Mouse (Mus musculus) adrenal gland, adult 2 months (tissue): ENCODE measurements around the gene Chrna4. TPM values are rescaled to one million over a fixed set of nuclear protein-coding genes. Genes with fewer than 3 reads are reported as not detected.

Source experiments
- DNase-seq: peaks from one replicate; pipeline ENCODE4 v3.0.0; 2021
- long read RNA-seq: library from polyadenylated mRNA; stranded (forward); transcript quantifications from one replicate; pipeline ENCODE4 v2.0.0, GENCODE M21; 2021
- polyA plus RNA-seq: library from polyadenylated mRNA; depleted of rRNA; stranded (reverse); fragments of >200 nt; gene quantifications from 2 replicates; pipeline ENCODE4 v1.2.3, GENCODE M21; 2012; rRNA removed
- total RNA-seq, 2 experiments: library from RNA; stranded (reverse); gene quantifications; 2 replicates each; pipeline ENCODE4 v1.2.3; 2021

Gene Chrna4
- 10 to 100 TPM in 1 of 2 experiments, 1 to 10 TPM in 1; 6.5 to 35.4 TPM for total RNA-seq
- polyA plus RNA-seq = 8.9 and 13.8 TPM in 2 replicates
- long read RNA-seq = 0 reads

- peak; percentile 88 for DNase-seq
Measured at GRCm38 (mm10) chr2:181043437-181043836, at the start of gene Chrna4. Chrna4 (minus strand) TSS chr2:181043546.

GRCm38 (mm10) chr2:181090123-181090522 is 46.8 kb upstream of the Chrna4 start:
- DNase-seq = no peak

DNA sequence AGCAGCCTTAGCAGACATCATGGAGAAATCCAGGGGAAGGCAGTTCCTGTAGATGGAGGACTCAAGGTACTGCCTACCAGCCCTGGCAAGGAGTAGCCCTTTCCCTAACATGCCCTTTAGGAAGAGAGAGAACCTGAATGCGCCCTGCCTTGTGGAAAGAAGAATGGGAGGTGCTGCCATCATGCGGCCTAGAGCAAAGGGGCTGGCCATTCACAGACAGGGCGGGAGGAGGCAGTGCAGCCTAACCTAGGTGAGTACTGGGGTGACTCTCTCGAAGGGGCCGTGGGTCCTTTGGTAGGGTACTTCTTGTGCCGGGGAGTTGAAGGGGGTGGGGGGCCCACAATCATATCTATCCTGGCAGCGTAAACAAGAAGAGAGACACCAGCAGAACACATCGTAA is 41.7 kb upstream of the Chrna4 start:
- DNase-seq = no peak

GRCm38 (mm10) chr2:181083945-181084344 is 40.6 kb upstream of the Chrna4 start:
- no peak for DNase-seq

GRCm38 (mm10) chr2:181080886-181081285 is 37.5 kb upstream of the Chrna4 start:
- DNase-seq = no peak

- no peak for DNase-seq
Measured at GRCm38 (mm10) chr2:181079518-181079917, 36.2 kb upstream of the Chrna4 start.

- DNase-seq = no peak
Measured at GRCm38 (mm10) chr2:181078908-181079307, 35.6 kb upstream of the Chrna4 start.

- DNase-seq = no peak
Measured at GRCm38 (mm10) chr2:181075501-181075900, 32.2 kb upstream of the Chrna4 start.

DNA sequence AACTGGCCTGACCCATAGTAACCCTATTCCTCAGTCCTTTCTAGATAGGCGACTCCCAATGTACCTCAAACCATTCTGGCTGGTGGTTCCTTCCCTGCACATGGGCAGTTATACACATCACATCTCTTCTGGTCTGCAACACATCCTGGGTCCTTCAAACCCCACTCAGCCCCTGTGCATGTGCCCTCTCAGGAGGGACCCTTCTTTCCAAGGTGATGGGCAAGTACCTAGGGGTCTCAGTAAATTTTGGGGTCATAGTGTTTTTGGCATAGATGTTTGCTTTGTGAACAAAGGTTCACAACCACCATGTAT is 29.0 kb upstream of the Chrna4 start:
- no peak for DNase-seq

GRCm38 (mm10) chr2:181071706-181072402 is 28.5 kb upstream of the Chrna4 start:
- DNase-seq = peak; percentile 81

DNA sequence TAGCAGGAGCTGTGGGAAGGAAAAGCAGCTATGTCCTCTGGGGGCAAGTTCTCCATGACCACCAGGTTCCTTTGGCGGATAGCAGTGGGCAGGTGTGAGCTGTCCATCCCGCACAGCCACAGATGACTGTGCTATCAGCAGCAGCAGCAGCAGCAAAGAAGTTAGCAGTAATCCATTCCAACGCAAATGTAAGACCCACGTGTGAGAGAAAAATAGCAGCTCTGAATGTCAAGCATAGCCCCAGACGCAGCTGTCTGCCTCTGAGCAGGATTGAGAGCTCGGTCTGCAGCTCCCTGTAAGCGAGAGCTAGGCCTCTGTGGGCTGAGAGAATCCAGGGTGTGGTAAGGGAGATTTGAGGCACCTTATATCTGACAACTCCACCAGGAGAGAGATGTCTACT is 26.8 kb upstream of the Chrna4 start:
- no peak for DNase-seq

GRCm38 (mm10) chr2:181068499-181068898 is 25.2 kb upstream of the Chrna4 start:
- no peak for DNase-seq

GRCm38 (mm10) chr2:181065827-181066226 is 22.5 kb upstream of the Chrna4 start:
- no peak for DNase-seq

DNA sequence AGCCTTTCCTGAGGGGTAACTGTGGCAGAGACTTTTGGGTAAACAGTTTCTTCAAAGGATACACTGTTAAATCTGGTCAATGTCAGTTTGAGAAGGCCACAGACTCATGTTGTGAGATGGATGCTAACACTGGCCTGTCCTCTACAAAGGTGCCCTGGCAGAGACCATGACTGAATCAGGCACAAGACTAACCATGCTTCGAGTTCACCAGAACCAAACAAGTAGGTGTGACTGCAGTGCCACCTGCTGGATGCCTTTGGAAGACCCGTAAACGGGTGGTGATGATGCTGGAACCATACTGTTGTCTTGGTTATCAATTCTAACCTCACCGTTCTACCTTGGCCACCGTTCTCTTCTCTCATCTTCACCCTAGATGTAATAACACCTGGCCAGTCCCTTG is 16.8 kb upstream of the Chrna4 start:
- peak; percentile 82 for DNase-seq

DNA sequence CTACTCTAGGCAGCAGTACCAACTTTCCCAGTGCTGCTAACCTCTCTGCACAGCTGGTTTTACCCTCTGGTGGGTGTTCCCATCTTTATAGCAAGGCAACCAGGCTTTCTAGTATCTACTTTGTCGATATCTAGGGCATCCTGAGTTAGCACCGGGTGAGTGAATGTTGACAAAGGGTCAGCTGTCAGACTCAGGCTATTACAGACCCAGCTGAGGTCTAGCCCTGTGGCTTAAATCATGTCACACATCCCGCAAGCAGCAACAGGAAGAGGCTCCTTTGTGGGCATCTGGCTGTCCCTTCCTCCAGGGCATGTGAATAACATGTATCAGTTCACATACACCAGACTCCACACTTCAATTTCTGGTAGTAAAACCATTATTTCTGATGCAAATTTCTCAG is 14.8 kb upstream of the Chrna4 start:
- DNase-seq = no peak

- no peak for DNase-seq
Measured at GRCm38 (mm10) chr2:181057341-181057740, 14.0 kb upstream of the Chrna4 start.

DNA sequence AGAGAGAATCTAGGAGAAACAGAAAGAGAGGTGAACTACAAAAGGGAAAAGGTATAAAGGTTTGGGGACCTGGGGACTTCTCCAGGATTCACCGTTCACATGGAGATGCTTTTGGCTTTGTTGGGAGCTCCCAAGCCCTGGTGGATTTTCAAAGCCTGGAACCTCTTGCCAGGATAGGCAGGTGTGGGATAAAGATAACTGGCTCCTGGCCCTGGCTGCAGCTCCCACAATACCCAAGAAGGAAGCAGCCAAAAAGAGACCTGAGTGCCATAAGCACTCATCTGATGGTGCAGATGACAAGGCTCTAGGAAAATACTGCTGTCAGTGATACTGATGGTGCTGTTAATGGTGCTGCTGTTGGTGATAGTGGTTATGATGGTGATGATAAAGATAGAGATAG is 8.8 kb upstream of the Chrna4 start:
- no peak for DNase-seq

GRCm38 (mm10) chr2:181048986-181049385 is 5.6 kb upstream of the Chrna4 start:
- DNase-seq = peak; percentile 32

DNA sequence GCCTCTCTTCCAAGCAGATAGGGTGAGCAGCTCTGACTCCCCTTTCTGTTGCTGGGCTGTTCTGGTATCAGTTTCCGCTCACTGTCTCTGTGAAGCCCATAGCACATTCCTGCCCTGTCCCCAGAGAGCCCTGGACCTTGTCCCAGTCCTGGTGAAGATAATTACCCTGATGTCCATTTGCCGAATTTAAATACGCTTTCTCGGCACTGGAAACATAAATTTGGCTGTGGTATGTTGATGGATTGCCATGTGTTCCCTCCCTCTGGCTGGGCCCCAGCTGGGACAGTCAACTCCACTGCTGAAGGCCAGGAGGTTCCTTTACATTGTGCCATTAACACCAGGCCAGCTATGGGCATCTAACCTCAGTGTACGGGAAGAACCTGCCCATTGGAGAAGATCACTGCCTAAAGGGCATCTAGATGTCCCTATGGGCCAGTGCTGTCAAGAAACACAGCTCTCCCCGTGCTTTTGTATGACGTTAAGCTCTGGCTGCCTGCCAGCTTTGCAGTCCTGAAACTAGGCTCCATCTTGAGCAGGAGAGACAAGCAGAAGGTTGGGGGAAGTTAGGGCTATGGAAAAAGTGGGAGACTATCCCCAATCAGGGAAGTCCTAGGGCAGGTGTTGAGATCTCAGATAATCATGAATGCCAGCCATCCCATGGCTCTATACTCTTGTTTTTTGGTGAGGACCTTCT is 5.1 kb upstream of the Chrna4 start:
- DNase-seq = no peak

DNA sequence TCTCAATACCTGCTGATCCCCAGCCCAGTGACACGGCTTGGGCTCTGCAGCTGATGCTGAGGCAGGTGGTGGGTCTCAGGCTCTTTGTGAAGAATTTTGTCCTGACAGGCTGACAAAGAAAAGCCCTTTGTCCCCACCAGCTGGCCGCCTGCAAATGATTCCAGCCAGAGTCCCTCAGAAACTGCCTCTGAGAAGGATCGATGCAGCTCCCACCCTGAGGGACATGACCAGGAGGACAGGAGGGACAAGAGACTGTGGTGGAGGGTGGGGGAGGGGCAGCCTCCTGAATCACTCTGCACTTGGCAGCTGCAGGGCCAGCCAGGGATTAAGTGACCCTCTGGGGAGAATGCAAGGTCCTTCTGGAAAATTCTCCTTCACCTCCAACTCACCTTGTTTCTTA is 655 bp upstream of the Chrna4 start:
- DNase-seq = no peak

DNA sequence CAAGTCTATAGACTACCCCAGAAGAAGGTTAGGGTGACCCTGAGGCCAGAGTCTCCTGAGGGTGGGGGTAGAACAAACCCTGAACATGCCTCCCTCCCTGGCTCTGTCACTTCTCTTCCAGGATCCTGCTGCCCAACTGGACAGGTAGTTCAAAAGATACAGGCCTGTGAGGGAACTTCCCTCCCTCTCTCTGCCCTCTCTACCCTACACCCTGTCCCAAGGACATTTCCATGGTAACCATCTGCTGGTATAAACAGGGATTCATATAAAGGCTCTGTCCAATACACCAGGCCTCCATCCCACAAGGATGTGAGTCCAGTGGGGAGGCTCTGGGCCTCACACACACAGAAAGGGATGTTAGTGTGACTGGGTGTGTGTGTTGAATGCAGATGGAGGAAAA is 970 bp downstream of the Chrna4 start:
- DNase-seq = peak; percentile 37

- peak; percentile 39 for DNase-seq
Measured at GRCm38 (mm10) chr2:181041941-181042340, 1.4 kb downstream of the Chrna4 start.

- DNase-seq = no peak
Measured at GRCm38 (mm10) chr2:181039356-181039680, 4.0 kb downstream of the Chrna4 start.
